Mouse (Mus musculus) stomach, postnatal 0 days (tissue): ENCODE data around the gene Scn5a.

ENCODE experiments used
- CTCF ChIP-seq: IDR thresholded peaks from 2 replicates; pipeline ENCODE4 v1.5.1; 2016; ENCODE audit warnings: antibody characterized with exemption, low read depth, mild to moderate bottlenecking, moderate library complexity
- EP300 ChIP-seq: optimal IDR thresholded peaks from 2 replicates; pipeline ENCODE3; 2016; ENCODE audit warnings: antibody characterized with exemption

GRCm38 (mm10) chr9:119513816-119514215, 65.0 kb downstream of the Scn5a start:
- no peak for TF ChIP-seq EP300
- no peak for TF ChIP-seq CTCF
